Mouse (Mus musculus) urinary bladder, postnatal 25 days (tissue): Measurements from ENCODE around the gene Rassf8.
A peak's percentile ranks its signal among the peaks of the same experiment; 100 is the strongest.

Experiments
- DNase-seq: peaks from one replicate; pipeline ENCODE4 v3.0.0; 2022; ENCODE audit warnings: low spot score

The Rassf8 gene

GRCm38 (mm10) chr6:145823588-145824234, 77.2 kb downstream of the Rassf8 start:
- DNase-seq: no peak

- DNase-seq: no peak
These were observed 79.8 kb downstream of the Rassf8 start for GRCm38 (mm10) chr6:145826305-145826704.

- DNase-seq: no peak
These were observed 82.7 kb downstream of the Rassf8 start for GRCm38 (mm10) chr6:145829062-145829835.

- peak; percentile 63 for DNase-seq
These were observed 83.6 kb downstream of the Rassf8 start for GRCm38 (mm10) chr6:145830117-145830516.

GRCm38 (mm10) chr6:145830617-145831016, 84.1 kb downstream of the Rassf8 start:
- DNase-seq: no peak

- DNase-seq: no peak
These were observed 86.4 kb downstream of the Rassf8 start for GRCm38 (mm10) chr6:145832927-145833326.

GRCm38 (mm10) chr6:145835359-145835758, 88.8 kb downstream of the Rassf8 start:
- no peak for DNase-seq

- DNase-seq: no peak
These were observed 99.1 kb downstream of the Rassf8 start for GRCm38 (mm10) chr6:145845611-145846010.

- DNase-seq: no peak
These were observed 99.5 kb downstream of the Rassf8 start for GRCm38 (mm10) chr6:145846076-145846475.

- no peak for DNase-seq
These were observed 100.4 kb downstream of the Rassf8 start for GRCm38 (mm10) chr6:145846948-145847347.

- DNase-seq: no peak
These were observed 101.1 kb downstream of the Rassf8 start for GRCm38 (mm10) chr6:145847661-145848060.

- no peak for DNase-seq
These were observed 104.2 kb downstream of the Rassf8 start for GRCm38 (mm10) chr6:145850789-145851188.

GRCm38 (mm10) chr6:145851956-145852355, 105.4 kb downstream of the Rassf8 start:
- DNase-seq: no peak

- DNase-seq: no peak
These were observed 106.2 kb downstream of the Rassf8 start for GRCm38 (mm10) chr6:145852708-145853107.

- no peak for DNase-seq
These were observed 107.0 kb downstream of the Rassf8 start for GRCm38 (mm10) chr6:145853356-145854079.

GRCm38 (mm10) chr6:145854756-145855155, 108.2 kb downstream of the Rassf8 start:
- DNase-seq: no peak

GRCm38 (mm10) chr6:145855720-145856551, 109.4 kb downstream of the Rassf8 start:
- DNase-seq: peak; percentile 98

- no peak for DNase-seq
These were observed 110.9 kb downstream of the Rassf8 start for GRCm38 (mm10) chr6:145857428-145857827.

GRCm38 (mm10) chr6:145858414-145858813, 111.9 kb downstream of the Rassf8 start:
- DNase-seq: no peak

- no peak for DNase-seq
These were observed 113.8 kb downstream of the Rassf8 start for GRCm38 (mm10) chr6:145860350-145860749.

GRCm38 (mm10) chr6:145861462-145862227, 115.1 kb downstream of the Rassf8 start:
- no peak for DNase-seq
